Mouse (Mus musculus): ENCODE data around the gene Stxbp3. TPM values are rescaled to one million over a fixed set of nuclear protein-coding genes. Genes with fewer than 3 reads are reported as not detected.

Stxbp3 gene
- total RNA-seq, 4 experiments from 2014 or later, result 59.8 to 75.3 (median 63.4) TPM

GRCm38 (mm10) chr3:108762597-108763111, 77.7 kb downstream of the Stxbp3 start:
- no peak for DNase-seq

GRCm38 (mm10) chr3:108759566-108760420, 80.5 kb downstream of the Stxbp3 start:
- DNase-seq, result no peak

GRCm38 (mm10) chr3:108757570-108757969, 82.8 kb downstream of the Stxbp3 start:
- DNase-seq, result no peak

- no peak for DNase-seq
Observed at GRCm38 (mm10) chr3:108756131-108756530, 84.2 kb downstream of the Stxbp3 start.

GRCm38 (mm10) chr3:108755542-108755941, 84.8 kb downstream of the Stxbp3 start:
- DNase-seq, result no peak

- DNase-seq, result no peak
Observed at GRCm38 (mm10) chr3:108754541-108754940, 85.8 kb downstream of the Stxbp3 start.

GRCm38 (mm10) chr3:108751691-108752090, 88.6 kb downstream of the Stxbp3 start:
- no peak for DNase-seq

GRCm38 (mm10) chr3:108751061-108751460, 89.3 kb downstream of the Stxbp3 start:
- no peak for DNase-seq

GRCm38 (mm10) chr3:108744060-108744459, 96.3 kb downstream of the Stxbp3 start:
- DNase-seq, result no peak

Other genes starting within 250 kb of the Stxbp3 start
- 10 to 100 TPM; 11.7 to 19.3 (median 15.3) TPM for gene Wdr47, start 249.2 kb downstream of the Stxbp3 start, total RNA-seq (2022)
- gene Clcc1, start 186.6 kb downstream of the Stxbp3 start, total RNA-seq (2022), result 10 to 100 TPM; 45.3 to 56.4 (median 50.8) TPM
- gene Gpsm2, start 118.2 kb downstream of the Stxbp3 start, total RNA-seq (2022), result 1 to 10 TPM; 1.9 to 2.8 (median 2.2) TPM
- gene Aknad1, start 100.9 kb downstream of the Stxbp3 start, total RNA-seq (2022), result under 1 TPM in 1 of 4 experiments, not detected in 3; 0.07 TPM
- gene Fndc7, start 49.5 kb upstream of the Stxbp3 start, total RNA-seq (2022), result 1 to 10 TPM in 2 of 4 experiments, under 1 TPM in 2; 0.35 to 2.2 (median 0.90) TPM
- 10 to 100 TPM; 43.0 to 81.4 (median 55.3) TPM for gene Prpf38b, start 71.2 kb upstream of the Stxbp3 start, total RNA-seq (2022)
- under 1 TPM in 1 of 4 experiments, not detected in 3; 0.17 TPM for gene Henmt1, start 99.3 kb upstream of the Stxbp3 start, total RNA-seq (2022)
- gene Gm9857, start 99.9 kb upstream of the Stxbp3 start, total RNA-seq (2022), result not detected
- 1 to 10 TPM; 5.1 to 9.5 (median 6.9) TPM for gene Fam102b, start 187.1 kb upstream of the Stxbp3 start, total RNA-seq (2022)
- gene Slc25a54, start 239.9 kb upstream of the Stxbp3 start, total RNA-seq (2022), result not detected